Mouse (Mus musculus): ENCODE measurements around the gene Sh3bp2.

DNA sequence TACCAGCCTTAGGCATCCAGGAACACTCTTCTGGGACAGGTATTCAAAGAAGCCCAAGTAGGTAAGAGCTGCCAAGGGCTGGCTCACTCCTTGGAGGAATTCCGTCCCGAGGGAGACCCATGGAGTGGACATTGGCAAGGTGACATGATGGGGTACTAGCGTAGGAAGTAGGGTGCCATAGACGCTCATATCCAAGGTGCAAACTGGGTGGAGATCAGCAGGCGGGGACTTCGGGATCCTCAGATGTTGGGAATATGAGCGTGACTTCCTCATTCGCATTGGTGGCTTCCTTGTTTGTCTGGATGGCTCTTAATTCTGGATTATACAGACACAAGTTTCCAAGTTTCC, 23.5 kb downstream of the Sh3bp2 start:
- TF ChIP-seq CTCF (IDR thresholded peaks at IDR 0.05; ENCODE audit: control insufficient read depth, insufficient read depth, insufficient read length) (no peak), FOSL1 (IDR thresholded peaks at IDR 0.05; ENCODE audit: insufficient read depth, low read length, poor library complexity, severe bottlenecking) (no peak), CEBPB (IDR thresholded peaks at IDR 0.05; ENCODE audit: low read depth) (no peak), USF1 (IDR thresholded peaks at IDR 0.05; ENCODE audit: low read depth) (no peak)

All from C2C12 (cell line).